Mouse (Mus musculus): ENCODE measurements at regions not wholly inside any gene's neighbourhood (a gene's known extent, or its start where the extent isn't known, plus 50 kb on each side); places are given as distances from the start of the nearest gene placed in this dataset.

GRCm38 (mm10) chr8:127742236-127742635 is 616.2 kb upstream of the Nrp1 start:
- DNase-seq (ENCODE audit: low spot score, missing footprints) (no peak), ATAC-seq (ENCODE audit: low FRiP score) (no peak)
- Histone ChIP-seq H3K4me3 (ENCODE audit: low read depth, low read length) (no peak overlapping the region), H3K9ac (ENCODE audit: low read length) (no peak overlapping the region), H3K4me2 (no peak overlapping the region), H3K27ac (ENCODE audit: low read depth, low read length) (no peak overlapping the region), H3K27me3 (ENCODE audit: control insufficient read depth, insufficient read depth, low read length) (no peaks in the 10 kb centered on the region), H3K36me3 (ENCODE audit: control insufficient read depth, insufficient read depth, low read length) (no peaks in the 10 kb centered on the region), H3K4me1 (ENCODE audit: control insufficient read depth, insufficient read depth, low read length) (no peaks in the 10 kb centered on the region), H3K9me3 (ENCODE audit: control insufficient read depth, low read length) (no peaks in the 10 kb centered on the region)
- WGBS, result 92% methylated on average over 6 of the region's 6 CpGs

- DNase-seq (ENCODE audit: low spot score, missing footprints), result no peak
- H3K4me1 ChIP-seq (ENCODE audit: control insufficient read depth, insufficient read depth, low read length), result no peaks in the 10 kb centered on the region
- no peak overlapping the region for H3K4me3 ChIP-seq (ENCODE audit: low read depth, low read length)
- H3K27me3 ChIP-seq (ENCODE audit: control insufficient read depth, insufficient read depth, low read length), result no peaks in the 10 kb centered on the region
- no peaks in the 10 kb centered on the region for H3K9me3 ChIP-seq (ENCODE audit: control insufficient read depth, low read length)
- WGBS, result 98% methylated on average over 4 of the region's 4 CpGs
- H3K4me2 ChIP-seq, result no peak overlapping the region
- ATAC-seq (ENCODE audit: low FRiP score), result no peak
- no peak overlapping the region for H3K27ac ChIP-seq (ENCODE audit: low read depth, low read length)
- H3K36me3 ChIP-seq (ENCODE audit: control insufficient read depth, insufficient read depth, low read length), result no peaks in the 10 kb centered on the region
- no peak overlapping the region for H3K9ac ChIP-seq (ENCODE audit: low read length)
Measured at GRCm38 (mm10) chr8:127745221-127745620, 613.2 kb upstream of the Nrp1 start.

GRCm38 (mm10) chr8:127746456-127746855 is 611.9 kb upstream of the Nrp1 start:
- no peaks in the 10 kb centered on the region for H3K27me3 ChIP-seq (ENCODE audit: control insufficient read depth, insufficient read depth, low read length)
- WGBS, result 82% methylated on average over 8 of the region's 8 CpGs
- no peak overlapping the region for H3K9ac ChIP-seq (ENCODE audit: low read length)
- H3K27ac ChIP-seq (ENCODE audit: low read depth, low read length), result no peak overlapping the region
- no peaks in the 10 kb centered on the region for H3K36me3 ChIP-seq (ENCODE audit: control insufficient read depth, insufficient read depth, low read length)
- ATAC-seq (ENCODE audit: low FRiP score) (no peak), DNase-seq (ENCODE audit: low spot score, missing footprints) (no peak)
- no peaks in the 10 kb centered on the region for H3K9me3 ChIP-seq (ENCODE audit: control insufficient read depth, low read length)
- no peaks in the 10 kb centered on the region for H3K4me1 ChIP-seq (ENCODE audit: control insufficient read depth, insufficient read depth, low read length)
- H3K4me3 ChIP-seq (ENCODE audit: low read depth, low read length), result no peak overlapping the region
- H3K4me2 ChIP-seq, result no peak overlapping the region

DNA sequence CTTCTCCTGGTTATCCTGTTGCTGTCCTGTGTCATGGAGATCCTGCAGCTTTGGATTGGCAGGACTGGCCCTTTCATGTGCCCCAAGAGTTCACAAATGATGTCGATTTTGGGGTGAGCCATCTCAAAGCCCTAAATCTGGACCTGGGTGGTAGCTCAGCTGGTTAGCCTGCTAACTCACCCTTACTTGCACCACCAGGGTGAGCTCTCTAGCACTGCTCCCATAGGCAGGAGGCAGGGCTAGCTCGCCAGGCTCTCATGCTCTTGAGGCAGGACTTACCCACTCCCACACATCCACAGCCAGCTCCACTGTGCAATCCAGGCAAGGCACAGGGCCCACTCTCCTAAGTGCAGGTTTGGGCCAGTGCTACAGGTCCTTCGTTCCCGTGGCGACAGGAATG is 605.5 kb upstream of the Nrp1 start:
- no peak for ATAC-seq (ENCODE audit: low FRiP score)
- H3K4me2 ChIP-seq, result no peak overlapping the region
- H3K4me3 ChIP-seq (ENCODE audit: low read depth, low read length), result no peak overlapping the region
- no peaks in the 10 kb centered on the region for H3K9me3 ChIP-seq (ENCODE audit: control insufficient read depth, low read length)
- H3K4me1 ChIP-seq (ENCODE audit: control insufficient read depth, insufficient read depth, low read length), result no peaks in the 10 kb centered on the region
- WGBS, result 80% methylated on average over 5 of the region's 5 CpGs
- H3K27me3 ChIP-seq (ENCODE audit: control insufficient read depth, insufficient read depth, low read length), result no peaks in the 10 kb centered on the region
- H3K36me3 ChIP-seq (ENCODE audit: control insufficient read depth, insufficient read depth, low read length), result no peaks in the 10 kb centered on the region
- no peak for DNase-seq (ENCODE audit: low spot score, missing footprints)
- no peak overlapping the region for H3K9ac ChIP-seq (ENCODE audit: low read length)
- no peak overlapping the region for H3K27ac ChIP-seq (ENCODE audit: low read depth, low read length)

DNA sequence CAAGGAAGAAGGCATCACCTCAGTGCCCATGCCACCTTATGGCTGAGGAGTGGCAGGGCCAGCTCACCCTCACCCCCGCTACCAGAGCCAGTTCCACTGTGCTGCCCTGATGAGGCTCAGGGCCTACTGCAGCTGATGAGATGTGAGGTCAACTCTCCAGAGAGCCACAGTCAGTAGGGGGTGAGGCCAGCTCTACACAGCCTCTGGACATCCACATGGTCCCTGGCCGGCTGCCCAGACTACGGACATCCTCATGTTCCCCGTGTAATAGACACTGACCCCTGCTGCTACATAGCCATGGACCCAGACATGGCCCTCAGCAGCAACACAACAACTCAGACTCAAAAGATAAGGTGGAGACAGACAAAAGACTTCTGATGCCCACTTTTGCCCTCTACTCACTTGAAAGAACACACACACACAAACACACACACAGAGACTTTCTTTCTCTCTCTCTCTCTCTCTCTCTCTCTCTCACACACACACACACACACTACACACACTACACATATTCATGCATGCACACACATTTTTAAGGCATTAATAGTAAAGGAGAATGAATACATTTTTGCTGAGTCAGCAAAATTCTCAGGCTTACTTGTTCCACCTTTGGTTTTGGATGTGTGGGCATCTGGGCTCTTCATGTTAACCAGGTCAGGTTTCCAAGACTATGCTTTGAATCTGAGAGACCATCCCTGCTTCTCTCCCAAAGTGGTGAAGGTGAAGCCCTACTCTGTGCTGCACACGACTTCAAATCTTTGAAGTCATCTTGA is 604.4 kb upstream of the Nrp1 start:
- ATAC-seq (ENCODE audit: low FRiP score), result no peak
- no peak overlapping the region for H3K9ac ChIP-seq (ENCODE audit: low read length)
- no peaks in the 10 kb centered on the region for H3K36me3 ChIP-seq (ENCODE audit: control insufficient read depth, insufficient read depth, low read length)
- 89% methylated on average over 5 of the region's 5 CpGs for WGBS
- H3K27ac ChIP-seq (ENCODE audit: low read depth, low read length), result no peak overlapping the region
- peak; percentile 54 for DNase-seq (ENCODE audit: low spot score, missing footprints)
- no peak overlapping the region for H3K4me2 ChIP-seq
- no peak overlapping the region for H3K4me3 ChIP-seq (ENCODE audit: low read depth, low read length)
- H3K9me3 ChIP-seq (ENCODE audit: control insufficient read depth, low read length), result no peaks in the 10 kb centered on the region
- H3K4me1 ChIP-seq (ENCODE audit: control insufficient read depth, insufficient read depth, low read length), result no peaks in the 10 kb centered on the region
- H3K27me3 ChIP-seq (ENCODE audit: control insufficient read depth, insufficient read depth, low read length), result no peaks in the 10 kb centered on the region

DNA sequence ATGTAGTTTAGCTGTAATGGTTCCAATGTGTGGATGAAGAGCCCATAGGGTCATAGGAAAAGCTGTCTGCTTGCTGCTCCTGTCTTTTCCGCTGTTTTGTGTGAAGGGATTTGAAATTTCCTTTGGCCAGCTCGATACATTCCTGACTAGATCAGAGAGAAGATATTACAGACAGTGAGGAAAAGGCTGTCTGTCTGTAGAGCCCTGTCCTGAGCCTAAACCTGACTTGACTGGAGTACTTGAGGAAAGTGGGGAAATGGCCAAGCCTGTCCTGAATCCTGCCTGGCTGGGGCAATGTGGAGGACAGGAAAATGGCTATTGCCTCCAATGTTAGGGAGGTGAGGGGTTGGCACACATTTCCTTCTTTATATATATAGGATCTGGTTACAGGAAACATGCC is 601.0 kb upstream of the Nrp1 start:
- WGBS, result 84% methylated on average over 2 of the region's 2 CpGs
- Histone ChIP-seq H3K4me3 (ENCODE audit: low read depth, low read length) (no peak overlapping the region), H3K27me3 (ENCODE audit: control insufficient read depth, insufficient read depth, low read length) (no peaks in the 10 kb centered on the region), H3K9ac (ENCODE audit: low read length) (no peak overlapping the region), H3K4me1 (ENCODE audit: control insufficient read depth, insufficient read depth, low read length) (no peaks in the 10 kb centered on the region), H3K36me3 (ENCODE audit: control insufficient read depth, insufficient read depth, low read length) (no peaks in the 10 kb centered on the region), H3K4me2 (no peak overlapping the region), H3K9me3 (ENCODE audit: control insufficient read depth, low read length) (no peaks in the 10 kb centered on the region), H3K27ac (ENCODE audit: low read depth, low read length) (no peak overlapping the region)
- DNase-seq (ENCODE audit: low spot score, missing footprints) (peak; percentile 79), ATAC-seq (ENCODE audit: low FRiP score) (no peak)

GRCm38 (mm10) chr8:127759906-127760305 is 598.5 kb upstream of the Nrp1 start:
- Histone ChIP-seq H3K4me2 (no peak overlapping the region), H3K4me1 (ENCODE audit: control insufficient read depth, insufficient read depth, low read length) (no peaks in the 10 kb centered on the region), H3K4me3 (ENCODE audit: low read depth, low read length) (no peak overlapping the region), H3K36me3 (ENCODE audit: control insufficient read depth, insufficient read depth, low read length) (no peaks in the 10 kb centered on the region), H3K9me3 (ENCODE audit: control insufficient read depth, low read length) (no peaks in the 10 kb centered on the region), H3K27me3 (ENCODE audit: control insufficient read depth, insufficient read depth, low read length) (no peaks in the 10 kb centered on the region), H3K9ac (ENCODE audit: low read length) (no peak overlapping the region), H3K27ac (ENCODE audit: low read depth, low read length) (no peak overlapping the region)
- WGBS, result 91% methylated on average over 5 of the region's 5 CpGs
- no peak for DNase-seq (ENCODE audit: low spot score, missing footprints)
- ATAC-seq (ENCODE audit: low FRiP score), result no peak

DNA sequence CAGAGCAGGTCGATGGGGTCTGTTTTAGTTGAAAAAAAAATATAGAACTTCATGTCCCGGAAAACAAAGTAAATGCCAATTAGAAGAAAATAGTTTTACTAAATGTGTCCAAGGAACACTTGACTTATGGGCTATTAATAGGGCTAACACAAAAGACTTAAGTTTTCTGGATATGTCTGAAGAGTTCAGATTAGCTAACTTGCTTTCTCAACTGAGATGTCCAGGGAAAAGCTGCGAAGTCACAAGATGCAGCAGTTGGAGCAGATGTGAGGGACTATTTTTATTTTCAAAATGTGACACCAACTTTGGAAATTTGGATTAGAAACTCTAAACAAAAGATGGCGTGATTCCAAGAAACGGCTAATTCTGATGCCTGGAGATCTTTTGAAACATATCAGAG is 593.2 kb upstream of the Nrp1 start:
- H3K36me3 ChIP-seq (ENCODE audit: control insufficient read depth, insufficient read depth, low read length), result no peaks in the 10 kb centered on the region
- H3K27ac ChIP-seq (ENCODE audit: low read depth, low read length), result no peak overlapping the region
- H3K4me2 ChIP-seq, result no peak overlapping the region
- DNase-seq (ENCODE audit: low spot score, missing footprints), result no peak
- no peaks in the 10 kb centered on the region for H3K4me1 ChIP-seq (ENCODE audit: control insufficient read depth, insufficient read depth, low read length)
- no peak for ATAC-seq (ENCODE audit: low FRiP score)
- WGBS, result 93% methylated on average over 5 of the region's 5 CpGs
- H3K9me3 ChIP-seq (ENCODE audit: control insufficient read depth, low read length), result no peaks in the 10 kb centered on the region
- H3K27me3 ChIP-seq (ENCODE audit: control insufficient read depth, insufficient read depth, low read length), result no peaks in the 10 kb centered on the region
- no peak overlapping the region for H3K4me3 ChIP-seq (ENCODE audit: low read depth, low read length)
- no peak overlapping the region for H3K9ac ChIP-seq (ENCODE audit: low read length)

GRCm38 (mm10) chr8:127768311-127768710 is 590.1 kb upstream of the Nrp1 start:
- DNase-seq (ENCODE audit: low spot score, missing footprints) (peak; percentile 65), ATAC-seq (ENCODE audit: low FRiP score) (no peak)
- Histone ChIP-seq H3K4me3 (ENCODE audit: low read depth, low read length) (no peak overlapping the region), H3K36me3 (ENCODE audit: control insufficient read depth, insufficient read depth, low read length) (no peaks in the 10 kb centered on the region), H3K27ac (ENCODE audit: low read depth, low read length) (no peak overlapping the region), H3K4me1 (ENCODE audit: control insufficient read depth, insufficient read depth, low read length) (no peaks in the 10 kb centered on the region), H3K9ac (ENCODE audit: low read length) (no peak overlapping the region), H3K4me2 (no peak overlapping the region), H3K27me3 (ENCODE audit: control insufficient read depth, insufficient read depth, low read length) (no peaks in the 10 kb centered on the region), H3K9me3 (ENCODE audit: control insufficient read depth, low read length) (no peaks in the 10 kb centered on the region)
- 62% methylated on average over 3 of the region's 3 CpGs for WGBS
